Mouse (Mus musculus) ES-Bruce4 (cell line): ENCODE results near the gene Mest. TPM values are rescaled to one million over a fixed set of nuclear protein-coding genes. Genes with fewer than 3 reads are reported as not detected.

Experiments used
- H3K27ac ChIP-seq: 2 replicates; pipeline ENCODE4 v1.5.1; 2012; ENCODE audit warnings: low read length, inconsistent platforms; ENCODE audit not compliant: insufficient read depth
- H3K27me3 ChIP-seq: 2 replicates; pipeline ENCODE4 v1.6.1; 2012; ENCODE audit warnings: mild to moderate bottlenecking, low read length, inconsistent platforms; ENCODE audit not compliant: control insufficient read depth, poor library complexity, insufficient read depth, severe bottlenecking
- H3K36me3 ChIP-seq: 2 replicates; pipeline ENCODE4 v1.6.1; 2012; ENCODE audit warnings: inconsistent platforms, mild to moderate bottlenecking, low read length, moderate library complexity; ENCODE audit not compliant: control insufficient read depth, poor library complexity, insufficient read depth, severe bottlenecking
- H3K4me1 ChIP-seq: one replicate; pipeline ENCODE4 v1.8.1; 2011; ENCODE audit warnings: low read length; ENCODE audit not compliant: control insufficient read depth, insufficient read depth
- H3K4me3 ChIP-seq: 2 replicates; pipeline ENCODE4 v1.5.1; 2011; ENCODE audit warnings: low read depth, mild to moderate bottlenecking, low read length
- H3K9ac ChIP-seq: 2 replicates; pipeline ENCODE4 v1.6.1; 2012; ENCODE audit warnings: low read depth, mild to moderate bottlenecking, inconsistent platforms; ENCODE audit not compliant: poor library complexity, severe bottlenecking
- H3K9me3 ChIP-seq: replicated peaks from 2 replicates; pipeline ENCODE4 v1.6.1; 2012; ENCODE audit warnings: mild to moderate bottlenecking, low read length, inconsistent platforms; ENCODE audit not compliant: control insufficient read depth, poor library complexity, insufficient read depth, severe bottlenecking
- CTCF ChIP-seq: IDR thresholded peaks from one replicate; pipeline ENCODE4 v1.8.1; 2011; ENCODE audit warnings: low read depth, low read length
- EP300 ChIP-seq: IDR thresholded peaks from 2 replicates; pipeline ENCODE4 v1.6.1; 2011; ENCODE audit warnings: low read depth, low read length; ENCODE audit not compliant: insufficient read depth
- POLR2A ChIP-seq: IDR thresholded peaks from one replicate; pipeline ENCODE4 v1.8.1; 2011; ENCODE audit warnings: low read length; ENCODE audit not compliant: insufficient read depth
- polyA plus RNA-seq: library from polyadenylated mRNA; stranded (reverse); fragments of >200 nt; gene quantifications from 2 replicates; pipeline ENCODE4 v1.2.4, GENCODE M21; 2011; ENCODE audit warnings: low read depth; ENCODE audit not compliant: missing spikeins, insufficient read depth, insufficient read length

Gene Mest
- polyA plus RNA-seq = 50.5 and 54.4 TPM in 2 replicates

DNA sequence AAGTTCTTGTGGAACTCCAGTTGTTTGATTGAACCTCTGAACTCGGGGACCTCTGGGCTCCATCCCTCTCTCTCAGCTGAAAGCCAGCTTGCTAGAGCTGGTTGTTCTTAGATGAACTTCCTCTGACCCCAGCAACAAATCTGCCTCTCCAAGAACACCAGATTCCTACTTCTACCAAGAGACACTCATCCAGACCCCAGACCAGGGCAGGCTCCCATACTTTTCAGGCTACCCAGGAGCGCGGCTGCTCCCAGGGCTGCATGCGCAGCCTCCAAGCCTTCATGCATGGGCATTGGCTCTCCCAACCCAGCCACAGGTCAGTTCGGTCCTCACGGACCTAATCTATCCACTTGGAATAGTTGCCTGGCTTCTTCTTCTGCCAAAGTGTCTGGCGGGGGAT, at the start of gene Mest:
Gene Mest, plus strand, starts transcription at position 217 of the 400 bp plus-strand sequence.
- Histone ChIP-seq H3K36me3 (no peaks in the 10 kb centered on the region), H3K9me3 (no peaks in the 10 kb centered on the region), H3K9ac (no peak within 1 kb of the TSS), H3K4me1 (no peaks in the 10 kb centered on the region), H3K27me3 (no peaks in the 10 kb centered on the region), H3K4me3 (no peak within 1 kb of the TSS), H3K27ac (no peak within 1 kb of the TSS)
- no peak for TF ChIP-seq EP300
- TF ChIP-seq POLR2A = no peak
- TF ChIP-seq CTCF = no peak

GRCm38 (mm10) chr6:30673764-30674561, 49.4 kb upstream of the Mest start:
- TF ChIP-seq EP300 (no peak), POLR2A (no peak), CTCF (no peak)
- H3K9ac ChIP-seq = no peak overlapping the region
- H3K36me3 ChIP-seq = no peaks in the 10 kb centered on the region
- H3K4me1 ChIP-seq = no peaks in the 10 kb centered on the region
- H3K9me3 ChIP-seq = no peaks in the 10 kb centered on the region
- H3K27ac ChIP-seq = no peak overlapping the region
- H3K27me3 ChIP-seq = no peaks in the 10 kb centered on the region
- H3K4me3 ChIP-seq = no peak overlapping the region

- H3K27me3 ChIP-seq = no peaks in the 10 kb centered on the region
- no peaks in the 10 kb centered on the region for H3K36me3 ChIP-seq
- H3K4me3 ChIP-seq = no peak overlapping the region
- no peak overlapping the region for H3K27ac ChIP-seq
- no peaks in the 10 kb centered on the region for H3K4me1 ChIP-seq
- no peak overlapping the region for H3K9ac ChIP-seq
- no peak for TF ChIP-seq CTCF
- no peak for TF ChIP-seq EP300
- TF ChIP-seq POLR2A = no peak
- H3K9me3 ChIP-seq = no peaks in the 10 kb centered on the region
Measured at GRCm38 (mm10) chr6:30674714-30675280, 48.5 kb upstream of the Mest start.

- TF ChIP-seq POLR2A = no peak
- no peak for TF ChIP-seq EP300
- TF ChIP-seq CTCF = no peak
- no peak overlapping the region for H3K27ac ChIP-seq
- no peaks in the 10 kb centered on the region for H3K4me1 ChIP-seq
- H3K27me3 ChIP-seq = no peaks in the 10 kb centered on the region
- H3K4me3 ChIP-seq = no peak overlapping the region
- no peak overlapping the region for H3K9ac ChIP-seq
- H3K9me3 ChIP-seq = no peaks in the 10 kb centered on the region
- H3K36me3 ChIP-seq = no peaks in the 10 kb centered on the region
Measured at GRCm38 (mm10) chr6:30675281-30675771, 48.0 kb upstream of the Mest start.

DNA sequence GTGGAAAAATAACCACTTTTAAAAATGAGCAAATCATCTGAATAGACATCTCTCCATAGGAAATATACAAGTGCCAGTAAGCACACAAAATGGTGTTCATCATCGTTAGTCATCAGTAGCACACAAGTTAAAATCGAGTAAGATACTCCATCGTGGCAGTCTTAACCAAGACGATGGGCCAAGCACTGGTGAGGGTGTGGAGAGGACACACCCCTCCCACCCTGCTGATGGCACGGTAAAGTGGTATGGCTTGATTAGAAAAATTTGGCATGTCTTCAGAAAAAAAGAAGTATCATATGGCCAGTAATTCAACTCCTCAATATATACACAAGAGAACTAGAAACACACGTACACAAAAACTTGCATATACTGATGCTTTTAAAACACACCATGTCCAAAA, 46.8 kb upstream of the Mest start:
- TF ChIP-seq CTCF = no peak
- TF ChIP-seq POLR2A = no peak
- TF ChIP-seq EP300 = no peak
- Histone ChIP-seq H3K9me3 (no peaks in the 10 kb centered on the region), H3K4me3 (no peak overlapping the region), H3K27me3 (no peaks in the 10 kb centered on the region), H3K36me3 (no peaks in the 10 kb centered on the region), H3K4me1 (no peaks in the 10 kb centered on the region), H3K27ac (no peak overlapping the region), H3K9ac (no peak overlapping the region)

GRCm38 (mm10) chr6:30677591-30677990, 45.8 kb upstream of the Mest start:
- no peak overlapping the region for H3K27ac ChIP-seq
- no peak overlapping the region for H3K4me3 ChIP-seq
- no peaks in the 10 kb centered on the region for H3K27me3 ChIP-seq
- no peak overlapping the region for H3K9ac ChIP-seq
- peaks cover 3% of the 10 kb centered on the region for H3K4me1 ChIP-seq
- H3K36me3 ChIP-seq = no peaks in the 10 kb centered on the region
- TF ChIP-seq POLR2A = no peak
- TF ChIP-seq EP300 = no peak
- TF ChIP-seq CTCF = no peak
- H3K9me3 ChIP-seq = no peaks in the 10 kb centered on the region
